Comparison of ENCODE assay signal across 9 mouse cellular contexts in genomic region chr19:25096986-25097385, GRCm38 (mm10).
DNase-seq lines count a peak whose midpoint lies in the region; ATAC-seq and TF ChIP-seq lines count a peak whose summit lies in the region.
"Had no signal": no experiment of that assay in that cellular context is flagged by ENCODE, and none has a peak within 500 bp of the region (broad histone marks: within the 10 kb centered on the region; RNA-seq: fewer than 3 reads in every experiment).

No protein-coding gene starts in this region.

- no peak for TF ChIP-seq CTCF in Patski (IDR thresholded peaks at IDR 0.05)

- DNase-seq in 416B (ENCODE audit: low read depth) (peak; percentile 63), Patski (ENCODE audit: low read depth, low spot score) (peak; percentile 71)
- peak; percentile 66 for DNase-seq in kidney, adult 9 months
- peak; percentile 66 for DNase-seq in lung, postnatal 10 days
- no peak for DNase-seq in layer of hippocampus, adult 18-20 months (ENCODE audit: low spot score in 2 of 2)
- DNase-seq in right cerebral cortex, adult 18-20 months = no peak
- DNase-seq in B cell, adult 2 months = no peak
- DNase-seq: cerebellum, adult 11-12 months; left cerebral cortex, postnatal 4 days had no signal

- in situ Hi-C loops in Patski (cut with MboI; ENCODE audit: low pct_unique_long_range_greater_than_20kb) = no loop called here

- no peaks in the 10 kb centered on the region for H3K27me3 ChIP-seq in Patski

- POLR2A ChIA-PET in Patski (lab: Charles Lee) = interaction anchor here (1.3 to 1.5 kb wide), 2 partner anchors 36 to 65 kb away, joined by 3 read pairs; no protein-coding TSS in a partner anchor

- CTCF ChIA-PET in Patski (lab: Charles Lee) = interaction anchor here (0.7 to 3.5 kb wide), 11 partner anchors 11 to 354 kb away, joined by 3 to 15 read pairs (median 3); no protein-coding TSS in a partner anchor

- peak; percentile 82 for ATAC-seq in Patski

Comparison
In these comparisons a context has a peak if more than half of its experiments do, and no peak if none do; other contexts are left out.
1. DNase-seq: peak in 416B (single experiment), Patski (single experiment), kidney, adult 9 months (single experiment) and lung, postnatal 10 days (single experiment); none in layer of hippocampus, adult 18-20 months (0 of 2), right cerebral cortex, adult 18-20 months (single experiment) and B cell, adult 2 months (0 of 2).